Mouse (Mus musculus): ENCODE data around the gene Chchd4.
"Not testable (repeated sequence)": the region's sequence is repeated elsewhere in the genome, so short reads cannot be mapped to it uniquely, and the experiment has no call there.

DNA sequence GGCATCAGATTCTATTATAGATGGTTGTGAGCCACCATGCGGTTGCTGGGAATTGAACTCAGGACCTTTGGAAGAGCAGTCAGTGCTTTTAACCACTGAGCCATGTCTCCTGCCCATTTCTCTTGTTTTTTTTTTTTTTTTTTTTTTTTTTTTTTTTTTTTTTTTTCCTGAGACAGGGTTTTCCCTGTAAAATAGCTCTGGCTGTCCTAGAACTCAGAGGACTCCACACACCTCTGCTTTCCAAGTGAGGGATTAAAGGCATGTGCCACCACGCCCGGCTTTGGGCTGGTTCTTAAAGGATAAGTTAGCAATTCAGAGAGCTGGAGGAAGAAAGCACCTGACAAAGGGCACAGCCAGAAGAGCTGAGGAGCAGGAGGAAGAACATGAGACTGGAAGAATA, 1.9 kb downstream of the Chchd4 start:
- TF ChIP-seq CTCF, POLR2A (IDR thresholded peaks at IDR 0.05; ENCODE audit: insufficient read depth, low read depth, low read length): not testable (repeated sequence)

Measured in olfactory bulb, adult 2 months (tissue).